Mouse (Mus musculus): Measurements from ENCODE around the gene Tbxas1.
A peak's percentile ranks its signal among the peaks of the same experiment; 100 is the strongest.

Tbxas1 gene

GRCm38 (mm10) chr6:38922517-38922916, 47.3 kb downstream of the Tbxas1 start:
- no peak for DNase-seq (ENCODE audit: low spot score in 2 of 2)

DNA sequence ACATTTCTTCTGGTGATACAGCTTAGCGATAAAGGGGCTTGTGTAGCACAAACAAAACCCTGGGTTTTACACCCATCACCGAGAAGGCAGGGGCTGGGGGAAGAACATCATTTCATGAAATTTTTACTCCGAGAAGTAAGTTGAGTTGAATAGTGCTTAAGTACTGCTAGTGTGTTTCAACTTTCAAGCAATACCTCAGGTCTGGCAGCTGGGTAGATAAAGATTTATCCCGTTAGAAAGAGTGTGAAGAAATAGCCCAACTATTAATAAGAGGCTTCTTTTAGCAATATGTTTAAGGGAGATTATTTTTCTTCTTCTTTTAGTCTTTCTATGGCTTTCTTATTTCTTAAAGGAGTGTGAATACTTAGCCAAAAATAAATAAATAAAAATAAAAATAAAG, 48.2 kb downstream of the Tbxas1 start:
- no peak for DNase-seq (ENCODE audit: low spot score in 2 of 2)

- no peak for DNase-seq (ENCODE audit: low spot score in 2 of 2)
These were observed 48.9 kb downstream of the Tbxas1 start for GRCm38 (mm10) chr6:38923870-38924817.

DNA sequence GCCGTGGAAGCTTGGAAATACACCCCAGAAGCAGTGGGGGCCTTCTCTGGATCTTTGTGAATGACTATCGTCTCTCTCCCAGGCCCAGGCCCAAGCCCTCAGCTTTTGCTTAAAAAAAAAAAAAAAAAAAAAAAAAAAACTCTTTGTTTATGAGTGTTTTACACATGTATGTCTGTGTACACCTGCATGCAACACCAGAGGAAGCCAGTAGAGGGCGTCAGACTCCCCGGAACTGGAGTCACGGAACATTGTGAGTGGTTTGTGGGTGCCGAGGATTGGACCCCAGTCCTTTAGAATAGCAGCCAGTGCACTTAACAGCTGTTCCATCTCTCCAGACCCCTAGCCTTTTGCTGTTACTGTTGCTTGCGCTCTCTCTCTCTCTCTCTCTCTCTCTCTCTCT, 50.5 kb downstream of the Tbxas1 start:
- no peak for DNase-seq (ENCODE audit: low spot score in 2 of 2)

DNA sequence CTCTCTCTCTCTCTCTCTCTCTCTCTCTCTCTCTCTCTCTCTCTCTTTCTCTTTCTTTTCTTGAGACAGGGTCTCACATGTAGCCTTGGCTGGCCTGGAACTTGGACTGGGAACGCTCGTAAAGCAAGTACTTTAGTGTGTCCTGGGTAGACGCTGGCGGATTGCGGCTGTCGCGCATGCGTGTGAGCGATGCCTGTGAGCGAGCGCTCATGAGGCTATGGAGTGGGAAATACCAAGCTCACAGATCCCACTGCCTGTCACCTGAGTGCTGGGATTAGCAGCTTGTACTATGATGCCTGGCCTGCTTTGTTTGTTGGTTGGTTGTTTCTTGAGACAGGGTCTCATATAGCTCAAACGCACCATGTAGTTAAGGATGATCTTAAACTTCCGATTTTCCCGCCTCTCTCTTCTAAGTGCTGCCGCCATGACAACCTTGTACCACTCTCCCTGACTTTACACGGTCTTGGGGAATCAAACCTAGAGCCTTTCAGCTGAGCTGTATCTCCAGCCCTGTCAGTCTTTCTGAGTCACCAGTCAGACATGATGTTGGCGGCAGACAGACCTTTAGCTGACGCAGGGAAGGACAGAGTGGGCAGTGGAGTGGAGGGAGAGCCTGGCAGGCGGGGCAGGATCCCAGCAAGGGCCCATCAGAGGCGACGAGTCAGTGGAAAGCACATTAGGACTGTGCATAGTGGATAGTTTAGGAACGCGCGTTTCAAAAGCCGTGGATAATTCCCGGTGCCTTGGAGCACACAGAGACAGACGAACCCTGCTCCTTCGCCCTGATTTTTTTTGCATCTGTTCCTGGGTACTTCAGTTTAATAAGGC, 51.1 kb downstream of the Tbxas1 start:
- DNase-seq (ENCODE audit: low spot score in 2 of 2), result no peak

- DNase-seq (ENCODE audit: low spot score in 2 of 2), result no peak
These were observed 51.8 kb downstream of the Tbxas1 start for GRCm38 (mm10) chr6:38926963-38927361.

DNA sequence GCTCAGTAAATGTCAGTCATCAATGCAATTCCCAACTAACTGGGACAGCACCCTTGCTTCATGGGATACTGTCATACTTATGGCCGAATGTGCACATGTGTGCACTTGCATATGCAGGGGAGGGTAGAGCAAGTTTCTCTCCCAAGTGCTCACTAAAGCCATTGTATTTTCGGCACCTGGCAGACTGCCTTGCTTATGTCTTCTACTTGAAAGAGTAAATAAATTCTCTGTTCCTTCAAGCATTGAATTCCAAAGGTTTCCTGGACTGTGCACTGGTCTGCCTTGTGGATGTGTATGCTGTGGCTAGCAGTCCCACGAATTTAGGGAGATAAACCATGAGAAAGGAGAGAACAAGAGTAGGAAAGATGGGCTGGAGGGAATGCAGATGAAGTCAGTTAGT, 53.3 kb downstream of the Tbxas1 start:
- DNase-seq (ENCODE audit: low spot score in 2 of 2), result no peak

DNA sequence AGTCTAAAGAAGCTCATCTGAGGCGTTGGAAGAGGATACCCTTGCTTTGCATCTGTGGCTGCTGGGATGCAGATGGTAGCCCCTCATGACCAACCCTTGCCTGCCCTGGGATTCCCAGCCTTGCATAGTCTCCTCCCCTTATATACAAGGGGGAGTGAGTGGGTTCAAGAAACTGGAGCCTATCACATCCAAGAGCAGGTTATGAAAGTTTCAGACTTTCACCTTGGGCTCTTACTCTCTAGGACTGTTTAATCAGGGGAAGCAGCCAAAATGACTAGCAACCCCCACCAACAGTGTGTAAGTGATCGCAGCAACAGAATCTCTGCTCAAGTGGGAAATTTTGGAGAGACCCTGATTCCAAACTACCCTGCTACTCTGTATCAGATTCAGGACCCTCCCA, 60.8 kb downstream of the Tbxas1 start:
- no peak for DNase-seq (ENCODE audit: low spot score in 2 of 2)

DNA sequence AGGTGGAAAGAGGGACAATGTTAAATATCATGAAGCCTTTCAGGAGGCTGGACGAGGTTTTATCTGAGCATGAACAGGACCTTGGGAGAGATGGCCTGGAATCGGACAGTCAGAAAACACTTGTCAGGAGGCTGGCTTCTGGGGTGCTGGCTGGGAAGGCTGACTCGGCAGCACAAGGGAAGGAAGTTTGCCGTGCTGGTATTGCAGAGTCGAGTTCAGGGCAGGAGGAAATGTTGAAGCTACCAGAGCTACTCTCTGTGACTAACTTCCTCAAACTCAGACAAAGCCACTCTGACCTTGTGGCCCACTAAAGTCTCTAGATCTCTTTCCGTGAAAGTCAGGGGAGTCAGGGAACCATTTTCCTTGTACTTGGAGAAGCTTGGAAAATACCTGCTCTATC, 63.2 kb downstream of the Tbxas1 start:
- DNase-seq (ENCODE audit: low spot score in 2 of 2), result no peak

DNA sequence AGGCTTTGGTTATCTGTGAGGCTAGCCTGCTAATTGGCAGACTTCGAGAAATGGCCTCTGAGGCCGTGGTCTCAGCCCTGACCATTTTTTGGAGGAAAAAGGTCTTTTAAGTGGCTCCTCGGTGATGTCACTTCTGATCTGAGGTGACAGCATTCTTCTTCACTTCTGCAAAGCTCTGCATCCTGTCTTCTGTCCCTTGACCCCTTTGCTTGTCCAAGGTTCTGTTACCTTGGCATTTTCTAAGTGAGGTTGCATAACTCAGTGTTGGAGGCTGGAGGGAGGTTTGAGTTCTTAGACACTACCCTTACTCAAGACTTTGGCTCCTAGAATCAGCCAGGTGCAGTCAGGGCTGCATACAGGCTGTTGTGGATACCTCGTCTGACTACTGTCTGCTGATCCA, 63.9 kb downstream of the Tbxas1 start:
- no peak for DNase-seq (ENCODE audit: low spot score in 2 of 2)

GRCm38 (mm10) chr6:38941016-38941415, 65.8 kb downstream of the Tbxas1 start:
- peak in 1 of 2 experiments; percentile 11 for DNase-seq (ENCODE audit: low spot score in 2 of 2)

DNA sequence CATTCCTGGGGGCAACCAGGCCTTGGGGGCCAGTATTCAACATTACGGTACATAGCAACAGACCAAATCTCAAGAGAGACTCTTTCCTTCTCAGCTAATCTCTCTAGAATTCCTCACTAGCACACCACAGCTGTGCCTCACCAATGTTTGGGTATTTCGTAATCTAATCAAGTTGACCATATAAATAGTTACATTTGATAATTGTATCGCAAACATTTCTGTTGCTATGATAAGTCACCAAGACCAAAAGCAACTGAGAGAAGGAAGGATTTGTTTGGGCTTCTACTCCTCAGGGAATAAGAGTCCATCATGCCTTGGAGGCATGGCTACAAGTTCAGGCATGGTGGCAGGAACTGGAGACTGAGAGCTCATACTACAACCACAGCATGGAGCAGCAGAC, 67.6 kb downstream of the Tbxas1 start:
- DNase-seq (ENCODE audit: low spot score in 2 of 2), result no peak

- DNase-seq (ENCODE audit: low spot score in 2 of 2), result no peak
These were observed 69.2 kb downstream of the Tbxas1 start for GRCm38 (mm10) chr6:38944392-38944791.

- no peak for DNase-seq (ENCODE audit: low spot score in 2 of 2)
These were observed 69.6 kb downstream of the Tbxas1 start for GRCm38 (mm10) chr6:38944826-38945225.

- DNase-seq (ENCODE audit: low spot score in 2 of 2), result no peak
These were observed 70.5 kb downstream of the Tbxas1 start for GRCm38 (mm10) chr6:38945681-38946080.

GRCm38 (mm10) chr6:38947282-38947681, 72.1 kb downstream of the Tbxas1 start:
- no peak for DNase-seq (ENCODE audit: low spot score in 2 of 2)

DNA sequence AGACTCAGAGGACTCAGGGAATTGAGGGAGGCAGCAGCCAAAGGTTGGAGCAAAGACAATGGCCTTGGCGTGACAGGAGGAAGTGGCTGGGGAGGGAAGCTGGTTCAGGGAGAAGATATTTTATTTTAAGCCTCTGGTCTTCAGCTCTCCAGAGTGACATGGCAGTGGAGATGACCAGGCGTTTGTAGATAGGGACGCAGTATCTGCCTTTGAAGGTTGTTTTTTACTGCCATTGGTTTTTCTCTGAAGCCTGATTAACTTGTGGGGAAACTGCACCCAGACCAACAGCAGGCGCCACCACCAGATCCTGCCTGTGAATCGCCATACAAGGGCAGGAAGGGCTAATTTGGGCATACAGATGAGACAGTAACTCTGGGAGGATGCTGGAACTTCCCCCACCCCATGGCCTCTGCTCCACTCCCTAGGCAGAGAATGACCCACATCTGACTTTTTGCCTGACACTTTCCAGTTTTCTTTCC, 74.5 kb downstream of the Tbxas1 start:
- no peak for DNase-seq (ENCODE audit: low spot score in 2 of 2)

DNA sequence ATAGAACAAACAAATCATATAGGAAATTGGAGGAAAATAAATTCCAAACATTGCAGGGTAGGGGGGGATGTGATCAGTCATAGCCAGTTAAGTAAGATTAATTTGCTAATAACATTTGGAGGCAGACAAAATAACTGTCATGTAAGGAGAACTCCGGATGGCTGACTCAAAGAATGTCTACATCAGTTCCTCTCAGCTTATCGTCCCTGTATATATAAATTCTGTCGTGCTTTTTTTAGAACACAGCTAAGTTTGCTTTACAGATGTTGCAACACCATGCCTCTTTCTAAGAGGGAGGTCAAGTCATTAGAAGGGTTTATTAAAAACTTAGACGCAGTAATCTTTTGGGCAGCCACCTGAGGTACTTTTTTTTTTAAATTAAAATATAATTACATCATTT, 75.1 kb downstream of the Tbxas1 start:
- DNase-seq (ENCODE audit: low spot score in 2 of 2), result no peak

GRCm38 (mm10) chr6:38950838-38951237, 75.6 kb downstream of the Tbxas1 start:
- no peak for DNase-seq (ENCODE audit: low spot score in 2 of 2)

GRCm38 (mm10) chr6:38956641-38957040, 81.4 kb downstream of the Tbxas1 start:
- DNase-seq (ENCODE audit: low spot score in 2 of 2), result no peak

DNA sequence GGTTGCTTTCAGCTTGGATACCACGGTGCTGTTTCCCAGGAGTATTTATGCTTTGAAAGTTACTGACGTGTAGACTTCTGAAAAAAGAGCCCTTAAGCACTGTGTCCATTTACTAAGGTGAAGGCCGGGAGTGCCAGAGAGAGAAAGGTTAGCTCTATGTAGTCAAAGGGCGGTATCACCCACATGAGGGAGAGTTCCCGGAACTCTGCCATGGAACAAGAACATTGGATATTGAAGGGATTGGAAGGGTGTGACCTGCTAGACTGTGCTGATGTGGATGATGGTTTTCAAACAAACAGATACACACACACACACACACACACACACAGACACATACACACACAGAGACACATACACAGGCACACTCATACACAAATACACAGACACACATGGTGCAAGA, 82.0 kb downstream of the Tbxas1 start:
- no peak for DNase-seq (ENCODE audit: low spot score in 2 of 2)

GRCm38 (mm10) chr6:38959502-38959901, 84.3 kb downstream of the Tbxas1 start:
- no peak for DNase-seq (ENCODE audit: low spot score in 2 of 2)

DNA sequence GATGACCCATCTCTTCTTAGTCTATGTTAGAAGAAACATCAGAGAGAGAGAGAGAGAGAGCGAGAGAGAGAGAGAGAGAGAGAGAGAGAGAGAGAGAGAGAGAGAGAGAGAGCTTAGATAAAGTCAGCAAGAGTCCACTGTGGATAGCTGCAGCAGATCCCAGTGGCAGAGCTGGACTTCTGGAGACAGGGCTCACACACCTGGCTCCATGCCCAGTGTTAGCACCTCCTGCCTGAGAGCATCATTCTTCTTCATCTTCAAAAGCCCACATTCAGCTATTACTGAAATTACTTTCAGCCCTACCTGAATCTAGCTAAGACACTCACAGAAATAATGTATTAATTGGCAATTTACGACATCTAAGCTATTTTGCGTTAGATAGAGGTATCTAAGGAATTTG, 85.2 kb downstream of the Tbxas1 start:
- no peak for DNase-seq (ENCODE audit: low spot score in 2 of 2)
